Mouse (Mus musculus) bone marrow, adult 2 months (tissue): ENCODE measurements at regions not wholly inside any gene's neighbourhood (a gene's known extent, or its start where the extent isn't known, plus 50 kb on each side); places are given as distances from the start of the nearest gene placed in this dataset.

ENCODE experiments used
- H3K27ac ChIP-seq: fragments of 200-500 bp; 2 replicates; pipeline ENCODE4 v1.5.1; 2012; ENCODE audit warnings: low read depth, mild to moderate bottlenecking, control low read depth, inconsistent platforms, low read length; ENCODE audit not compliant: control insufficient read depth, poor library complexity, insufficient read depth
- H3K4me1 ChIP-seq: fragments of 200-500 bp; 2 replicates; pipeline ENCODE4 v1.6.1; 2011; ENCODE audit warnings: low read length; ENCODE audit not compliant: control insufficient read depth, insufficient read depth
- H3K4me3 ChIP-seq: fragments of 200-500 bp; replicated peaks from 2 replicates; pipeline ENCODE3; 2011; ENCODE audit warnings: mild to moderate bottlenecking, low read depth, low read length, control low read depth; ENCODE audit not compliant: control insufficient read depth
- CTCF ChIP-seq: fragments of 200-500 bp; IDR thresholded peaks from 2 replicates; pipeline ENCODE4 v1.5.1; 2011; ENCODE audit warnings: low read length, control low read depth; ENCODE audit not compliant: control insufficient read depth, insufficient read depth
- POLR2A ChIP-seq: fragments of 200-500 bp; IDR thresholded peaks from 2 replicates; pipeline ENCODE4 v1.6.1; 2011; ENCODE audit warnings: low read depth, mild to moderate bottlenecking, control low read depth, low read length, borderline replicate concordance; ENCODE audit not compliant: control insufficient read depth
- WGBS: fragments of 180-500 bp; shearing (Covaris S2); methylation state at CpG from one replicate; pipeline ENCODE4 v1.1.7; 2018; 5-methylcytosine and 5-hydroxymethylcytosine counted together

DNA sequence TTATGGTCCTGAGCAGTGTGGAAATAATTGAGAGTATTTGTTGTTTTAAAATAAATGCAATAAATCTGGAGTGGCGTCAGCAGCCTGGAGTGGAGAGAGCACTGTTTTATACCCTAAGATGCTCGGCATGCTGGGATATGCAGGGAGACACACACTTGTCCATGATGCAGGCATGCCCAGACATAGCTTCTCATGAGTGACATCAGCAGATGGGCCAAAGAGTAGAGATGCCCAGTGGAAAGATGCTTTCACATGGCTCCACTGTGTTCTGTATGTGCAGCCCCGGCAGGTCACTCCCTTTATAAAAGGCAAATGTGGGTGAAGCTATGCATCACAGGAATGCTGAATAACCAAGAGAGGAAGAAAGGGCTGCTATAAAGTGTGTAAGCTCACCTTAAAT, 145.7 kb upstream of the Cdh13 start:
- H3K4me3 ChIP-seq, result no peak overlapping the region
- WGBS, result 78% methylated on average over 3 of the region's 3 CpGs
- H3K4me1 ChIP-seq, result no peaks in the 10 kb centered on the region
- no peak for TF ChIP-seq CTCF
- TF ChIP-seq POLR2A, result no peak
- no peak overlapping the region for H3K27ac ChIP-seq

DNA sequence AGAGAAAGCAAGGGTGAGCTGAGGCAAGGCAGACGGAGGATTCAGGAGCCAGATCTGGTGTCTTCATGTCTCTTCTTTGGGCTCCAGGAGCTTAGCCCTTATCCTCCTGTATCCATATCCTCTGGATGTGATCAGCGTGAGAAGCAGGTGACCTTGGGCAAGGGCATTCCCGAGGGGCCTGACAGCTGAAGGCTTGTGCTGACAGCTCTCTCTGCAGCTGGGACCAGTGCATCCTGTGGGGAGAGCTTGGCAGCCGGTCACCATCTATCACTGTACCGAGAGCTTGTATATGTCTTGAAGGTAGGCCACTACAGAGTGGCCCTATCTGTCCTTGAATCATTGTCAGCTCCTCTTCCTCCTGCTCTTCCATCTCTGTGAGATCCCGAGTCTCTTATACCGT, 158.5 kb upstream of the Cdh13 start:
- no peaks in the 10 kb centered on the region for H3K4me1 ChIP-seq
- TF ChIP-seq CTCF (no peak), POLR2A (no peak)
- no peak overlapping the region for H3K27ac ChIP-seq
- 71% methylated on average over 7 of the region's 7 CpGs for WGBS
- H3K4me3 ChIP-seq, result no peak overlapping the region

DNA sequence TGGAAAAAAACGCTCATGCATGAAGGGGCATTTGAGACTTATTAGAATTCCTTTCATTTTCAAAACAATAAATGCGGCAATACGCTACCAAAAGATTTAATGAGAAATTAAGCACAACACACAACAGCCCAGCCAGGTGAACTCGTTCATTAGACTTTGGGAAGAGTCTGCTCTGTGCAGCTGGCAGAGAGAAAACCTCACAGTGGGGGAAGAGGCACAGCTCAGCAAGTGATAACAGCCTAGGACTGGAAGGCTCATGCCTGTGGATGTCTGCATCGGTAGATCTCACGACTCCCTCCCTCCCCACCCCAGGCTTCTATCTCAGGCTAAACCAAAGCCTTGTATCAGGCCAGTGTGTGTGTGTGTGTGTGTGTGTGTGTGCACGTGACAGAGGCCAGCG, 169.3 kb upstream of the Cdh13 start:
- Histone ChIP-seq H3K4me1 (no peaks in the 10 kb centered on the region), H3K27ac (no peak overlapping the region), H3K4me3 (no peak overlapping the region)
- TF ChIP-seq POLR2A (no peak), CTCF (no peak)
- 73% methylated on average over 8 of the region's 8 CpGs for WGBS

DNA sequence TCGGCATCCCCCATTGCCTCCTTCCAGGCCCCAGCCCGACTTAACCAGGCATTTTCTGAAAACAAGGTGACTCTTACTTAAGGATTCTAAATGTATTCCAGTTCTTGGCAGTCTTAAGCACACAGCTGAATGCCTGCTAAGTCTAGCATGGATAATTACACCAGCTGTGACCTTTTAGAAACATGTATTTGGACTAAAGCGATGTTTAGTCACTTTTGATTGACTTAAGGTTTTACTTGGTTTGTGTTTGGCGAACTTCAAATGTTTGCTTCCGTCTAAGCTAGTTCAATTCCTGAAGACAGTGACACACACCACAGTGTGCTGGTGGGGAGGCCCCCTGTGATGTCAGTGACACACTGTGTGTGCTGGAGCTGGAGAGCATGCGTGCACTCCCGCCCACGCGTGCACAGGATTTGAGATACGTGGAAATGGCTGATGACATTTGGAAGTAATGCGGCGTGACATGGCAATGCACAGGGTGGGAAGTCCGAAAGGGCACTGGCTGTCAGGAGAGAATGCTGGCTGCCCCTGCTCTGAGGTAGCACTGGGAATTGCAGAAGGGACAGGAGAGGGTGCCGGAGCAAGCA, 179.0 kb upstream of the Cdh13 start:
- H3K27ac ChIP-seq, result no peak overlapping the region
- WGBS, result 88% methylated on average over 14 of the region's 14 CpGs
- H3K4me1 ChIP-seq, result no peaks in the 10 kb centered on the region
- H3K4me3 ChIP-seq, result no peak overlapping the region
- no peak for TF ChIP-seq POLR2A
- TF ChIP-seq CTCF, result no peak

DNA sequence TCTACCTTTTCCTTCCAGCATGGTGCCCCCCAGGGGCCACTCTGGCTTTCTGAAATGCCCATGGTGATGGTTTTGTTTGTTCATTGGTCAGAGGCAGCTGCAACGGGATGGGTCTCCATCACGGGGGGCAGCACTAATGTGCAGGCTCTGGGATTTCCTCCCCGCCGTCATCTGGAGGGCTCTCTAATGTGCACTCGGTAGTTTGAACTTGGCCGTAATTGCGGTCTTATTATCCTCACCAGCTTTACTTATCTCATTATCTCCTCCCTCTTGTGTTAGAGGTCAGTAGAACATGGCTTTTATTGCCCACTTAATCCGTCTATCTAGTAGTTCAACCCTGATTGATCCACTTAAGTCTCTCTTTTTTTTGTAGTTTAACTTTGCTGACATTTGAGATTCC, 182.2 kb upstream of the Cdh13 start:
- H3K4me1 ChIP-seq, result no peaks in the 10 kb centered on the region
- 80% methylated on average over 8 of the region's 8 CpGs for WGBS
- TF ChIP-seq CTCF (no peak), POLR2A (no peak)
- H3K4me3 ChIP-seq, result no peak overlapping the region
- H3K27ac ChIP-seq, result no peak overlapping the region

- Histone ChIP-seq H3K27ac (no peak overlapping the region), H3K4me3 (no peak overlapping the region), H3K4me1 (no peaks in the 10 kb centered on the region)
- TF ChIP-seq POLR2A, result no peak
- TF ChIP-seq CTCF, result no peak
- 66% methylated on average over 5 of the region's 5 CpGs for WGBS
Measured at GRCm38 (mm10) chr8:118062736-118063135, 220.8 kb upstream of the Cdh13 start.

DNA sequence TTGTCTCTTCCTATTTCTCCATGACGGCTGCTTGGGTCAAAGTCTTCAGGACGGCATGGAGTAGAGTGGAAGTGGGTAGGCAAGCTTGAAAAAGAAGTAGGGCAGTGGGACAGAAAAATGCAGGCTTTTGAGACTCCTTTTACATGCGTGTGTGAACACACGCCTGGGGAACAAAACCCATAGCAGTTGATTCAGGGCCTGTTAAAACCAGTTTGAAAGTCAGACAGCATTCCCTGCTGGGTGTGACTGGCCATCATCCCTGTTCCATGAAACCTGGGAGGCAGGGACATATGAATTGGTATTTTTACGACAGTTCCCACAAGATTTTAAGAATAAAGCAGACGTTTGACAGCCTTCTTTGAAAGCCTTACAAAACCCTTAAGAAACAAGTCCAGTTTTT, 226.8 kb upstream of the Cdh13 start:
- no peak overlapping the region for H3K27ac ChIP-seq
- TF ChIP-seq CTCF, result no peak
- H3K4me3 ChIP-seq, result no peak overlapping the region
- no peaks in the 10 kb centered on the region for H3K4me1 ChIP-seq
- WGBS, result 81% methylated on average over 6 of the region's 6 CpGs

DNA sequence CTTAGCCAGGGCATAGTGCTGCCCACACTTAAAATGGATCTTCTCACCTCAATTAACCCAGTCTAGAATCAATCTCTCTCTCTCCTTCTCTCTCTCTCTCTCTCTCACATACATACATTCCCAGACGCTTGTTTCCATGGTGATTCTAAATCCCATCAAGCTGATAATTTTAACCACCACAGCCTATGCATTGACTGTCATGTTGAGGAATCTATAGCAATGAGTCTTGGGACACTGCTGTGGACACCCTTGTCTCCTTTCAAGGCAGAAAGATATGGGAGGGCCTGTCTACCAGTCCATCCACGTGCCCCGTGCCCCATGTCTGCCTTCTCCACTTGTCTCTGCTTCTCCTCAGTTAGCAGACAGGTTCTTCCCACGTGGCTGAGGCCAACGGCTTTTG, 228.0 kb upstream of the Cdh13 start:
- WGBS, result 72% methylated on average over 5 of the region's 5 CpGs
- Histone ChIP-seq H3K27ac (no peak overlapping the region), H3K4me1 (no peaks in the 10 kb centered on the region), H3K4me3 (no peak overlapping the region)
- TF ChIP-seq POLR2A (no peak), CTCF (no peak)

DNA sequence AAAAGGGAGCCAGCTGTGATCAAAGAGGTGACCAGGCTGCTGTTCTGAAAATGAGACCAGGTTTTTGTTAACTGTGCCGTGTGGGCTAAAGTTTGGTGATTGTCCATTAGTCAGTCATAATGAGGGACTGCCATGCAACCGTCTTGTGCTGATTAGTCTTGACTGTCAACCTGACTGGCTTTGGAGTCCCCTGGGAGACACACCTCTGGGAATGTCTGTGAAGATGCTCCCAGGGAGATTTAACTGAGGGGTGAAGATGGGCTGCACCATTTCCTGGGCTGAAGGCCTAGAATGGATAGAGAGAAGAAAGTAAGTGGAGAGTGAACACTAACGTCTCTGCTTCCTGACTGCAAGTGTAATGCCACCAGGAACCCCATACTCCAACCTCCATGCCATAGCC, 233.1 kb upstream of the Cdh13 start:
- Histone ChIP-seq H3K27ac (no peak overlapping the region), H3K4me3 (no peak overlapping the region), H3K4me1 (no peaks in the 10 kb centered on the region)
- TF ChIP-seq CTCF, result no peak
- no peak for TF ChIP-seq POLR2A
- 83% methylated on average over 3 of the region's 3 CpGs for WGBS
